ENCODE assay signal across 15 mouse cellular contexts in genomic region chr14:54997297-54997696, GRCm38 (mm10). TPM values are rescaled to one million over a fixed set of nuclear protein-coding genes. Genes with fewer than 3 reads are reported as not detected.
DNase-seq lines count a peak whose midpoint lies in the region; ATAC-seq lines count a peak whose summit lies in the region.
"Had no signal": no experiment of that assay in that cellular context is flagged by ENCODE, and none has a peak within 500 bp of the region (broad histone marks: within the 10 kb centered on the region; RNA-seq: fewer than 3 reads in every experiment).

No protein-coding gene starts in this region.

- intact Hi-C loops in left cerebral cortex, postnatal 14 days (cut with DNase I) = no loop called here

- no peak for ATAC-seq in hindbrain, embryonic 12.5 days (ENCODE audit: low FRiP score)
- ATAC-seq in embryonic facial prominence, embryonic 15.5 days (ENCODE audit: insufficient number of reproducible peaks, low FRiP score, low TSS enrichment, low read depth) = peak; percentile 61; the same call in 1 of the 2 replicates

- DNase-seq in hindbrain, embryonic 10.5 days (ENCODE audit: low spot score) = no peak
- DNase-seq in brain, adult 2 months (ENCODE audit: low read depth, low spot score) = peak; percentile 50
- DNase-seq in mesoderm, embryonic 11.5 days (ENCODE audit: low read depth, low spot score) = peak; percentile 20
- no peak for DNase-seq in left cerebral cortex, postnatal 14 days (ENCODE audit: low spot score in 2 of 2)
- DNase-seq in testis, postnatal 14 days (ENCODE audit: low spot score) = no peak
- DNase-seq: liver, embryonic 13.5 days; right cerebral cortex, postnatal 25 days had no signal

- no peaks in the 10 kb centered on the region for H3K36me3 ChIP-seq in hindbrain, embryonic 10.5 days
- H3K36me3 ChIP-seq in hindbrain, embryonic 12.5 days = no peaks in the 10 kb centered on the region
- H3K36me3 ChIP-seq in embryonic facial prominence, embryonic 15.5 days = no peaks in the 10 kb centered on the region
- H3K36me3 ChIP-seq: liver, embryonic 13.5 days had no signal

- no peak overlapping the region for H3K4me2 ChIP-seq in hindbrain, embryonic 12.5 days (replicated peaks)
- no peak overlapping the region for H3K4me2 ChIP-seq in embryonic facial prominence, embryonic 15.5 days (replicated peaks)
- H3K4me2 ChIP-seq: liver, embryonic 13.5 days had no signal

- peaks cover 45% of the 10 kb centered on the region for H3K4me1 ChIP-seq in hindbrain, embryonic 10.5 days (replicated peaks)
- H3K4me1 ChIP-seq in hindbrain, embryonic 12.5 days = peaks cover 28% of the 10 kb centered on the region
- peaks cover 17% of the 10 kb centered on the region for H3K4me1 ChIP-seq in embryonic facial prominence, embryonic 15.5 days

- H3K27me3 ChIP-seq in hindbrain, embryonic 10.5 days (ENCODE audit: insufficient read depth, poor library complexity, severe bottlenecking) = peaks cover 4% of the 10 kb centered on the region; the same call in 1 of the 2 replicates
- no peaks in the 10 kb centered on the region for H3K27me3 ChIP-seq in hindbrain, embryonic 12.5 days
- H3K27me3 ChIP-seq in embryonic facial prominence, embryonic 15.5 days = no peaks in the 10 kb centered on the region

- H3K9me3 ChIP-seq in hindbrain, embryonic 10.5 days = no peaks in the 10 kb centered on the region
- no peaks in the 10 kb centered on the region for H3K9me3 ChIP-seq in hindbrain, embryonic 12.5 days (replicated peaks)
- no peaks in the 10 kb centered on the region for H3K9me3 ChIP-seq in embryonic facial prominence, embryonic 15.5 days (replicated peaks)
- H3K9me3 ChIP-seq: liver, embryonic 13.5 days had no signal

- H3K4me3 ChIP-seq in hindbrain, embryonic 10.5 days = no peak overlapping the region
- no peak overlapping the region for H3K4me3 ChIP-seq in hindbrain, embryonic 12.5 days
- no peak overlapping the region for H3K4me3 ChIP-seq in embryonic facial prominence, embryonic 15.5 days (replicated peaks)
- H3K4me3 ChIP-seq: liver, embryonic 13.5 days had no signal

- 42% methylated on average over 4 of the region's 4 CpGs for WGBS in hindbrain, embryonic 10.5 days
- WGBS in hindbrain, embryonic 12.5 days = 38% methylated on average over 4 of the region's 4 CpGs
- WGBS in embryonic facial prominence, embryonic 15.5 days = 46% methylated on average over 4 of the region's 4 CpGs

- H3K9ac ChIP-seq in hindbrain, embryonic 12.5 days = no peak overlapping the region
- H3K9ac ChIP-seq in embryonic facial prominence, embryonic 15.5 days = no peak overlapping the region
- H3K9ac ChIP-seq: liver, embryonic 13.5 days had no signal

- H3K27ac ChIP-seq in hindbrain, embryonic 10.5 days = peak overlapping the region; percentile 77
- no peak overlapping the region for H3K27ac ChIP-seq in hindbrain, embryonic 12.5 days
- peak overlapping the region; percentile 66; the same call in 1 of the 2 replicates for H3K27ac ChIP-seq in embryonic facial prominence, embryonic 15.5 days (replicated peaks)
- H3K27ac ChIP-seq: liver, embryonic 13.5 days had no signal

RNA-seq across cellular contexts. Expression of gene Myh7, which starts 2.9 kb away (rescaled TPM):
- 0.16 and 4.6 TPM in 2 replicates for polyA plus RNA-seq in hindbrain, embryonic 10.5 days (2016; fragmentation: Nextera tagmentation; extraction: Ambion mirVana)
- polyA plus RNA-seq in hindbrain, embryonic 12.5 days (2016; fragmentation: Nextera tagmentation; extraction: Ambion mirVana) = 4.9 and 9.1 TPM in 2 replicates
- 21.5 and 33.1 TPM in 2 replicates for polyA plus RNA-seq in embryonic facial prominence, embryonic 15.5 days (2015; fragmentation: Nextera tagmentation; extraction: Ambion mirVana)
- total RNA-seq in left cerebral cortex, postnatal 14 days (2021) = 1 to 10 TPM; 5.6 to 7.8 TPM
- total RNA-seq: megakaryocyte progenitor cell, adult 5-6 weeks had no signal

RNA-seq across cellular contexts. Expression of gene Ngdn, which starts 18.0 kb away (rescaled TPM):
- 73.5 and 85.9 TPM in 2 replicates for polyA plus RNA-seq in hindbrain, embryonic 10.5 days (2016; fragmentation: Nextera tagmentation; extraction: Ambion mirVana)
- polyA plus RNA-seq in hindbrain, embryonic 12.5 days (2016; fragmentation: Nextera tagmentation; extraction: Ambion mirVana) = 63.2 and 63.4 TPM in 2 replicates
- polyA plus RNA-seq in embryonic facial prominence, embryonic 15.5 days (2015; fragmentation: Nextera tagmentation; extraction: Ambion mirVana) = 70.7 and 73.9 TPM in 2 replicates
- total RNA-seq in left cerebral cortex, postnatal 14 days (2021) = 10 to 100 TPM; 20.2 to 21.6 TPM

RNA-seq across cellular contexts. Expression of gene Gm17428, which starts 20.6 kb away (rescaled TPM):
- not detected in 2 replicates for polyA plus RNA-seq in hindbrain, embryonic 10.5 days (2016; fragmentation: Nextera tagmentation; extraction: Ambion mirVana)
- not detected in 2 replicates for polyA plus RNA-seq in hindbrain, embryonic 12.5 days (2016; fragmentation: Nextera tagmentation; extraction: Ambion mirVana)
- polyA plus RNA-seq in embryonic facial prominence, embryonic 15.5 days (2015; fragmentation: Nextera tagmentation; extraction: Ambion mirVana) = not detected in 2 replicates
- total RNA-seq in left cerebral cortex, postnatal 14 days (2021) = not detected
- total RNA-seq: gastrocnemius, adult 8-10 months; layer of hippocampus, postnatal 14 days; megakaryocyte progenitor cell, adult 5-6 weeks had no signal
- polyA plus RNA-seq: brain, embryonic 14.5 days; liver, embryonic 13.5 days; neural tube, embryonic 14.5 days; testis, adult 2 months had no signal

RNA-seq across cellular contexts. Expression of gene Myh6, which starts 30.6 kb away (rescaled TPM):
- 0.63 and 1.9 TPM in 2 replicates for polyA plus RNA-seq in hindbrain, embryonic 10.5 days (2016; fragmentation: Nextera tagmentation; extraction: Ambion mirVana)
- 0.81 and 1.4 TPM in 2 replicates for polyA plus RNA-seq in hindbrain, embryonic 12.5 days (2016; fragmentation: Nextera tagmentation; extraction: Ambion mirVana)
- 3.0 and 6.0 TPM in 2 replicates for polyA plus RNA-seq in embryonic facial prominence, embryonic 15.5 days (2015; fragmentation: Nextera tagmentation; extraction: Ambion mirVana)
- total RNA-seq in left cerebral cortex, postnatal 14 days (2021) = 1 to 10 TPM; 2.7 to 3.7 TPM
- total RNA-seq: megakaryocyte progenitor cell, adult 5-6 weeks had no signal

Comparison
In these comparisons a context has a peak if more than half of its experiments do, and no peak if none do; other contexts are left out.
1. DNase-seq: peak in brain, adult 2 months (single experiment) and mesoderm, embryonic 11.5 days (single experiment); none in hindbrain, embryonic 10.5 days (single experiment), left cerebral cortex, postnatal 14 days (0 of 2) and testis, postnatal 14 days (single experiment).